Mouse (Mus musculus): ENCODE data around the gene Serp2. TPM values are rescaled to one million over a fixed set of nuclear protein-coding genes. Genes with fewer than 3 reads are reported as not detected.
A peak's percentile ranks its signal among the peaks of the same experiment; 100 is the strongest.

Gene Serp2
- polyA plus RNA-seq, 1 experiment from 2014 or later, result 5.1 TPM

DNA sequence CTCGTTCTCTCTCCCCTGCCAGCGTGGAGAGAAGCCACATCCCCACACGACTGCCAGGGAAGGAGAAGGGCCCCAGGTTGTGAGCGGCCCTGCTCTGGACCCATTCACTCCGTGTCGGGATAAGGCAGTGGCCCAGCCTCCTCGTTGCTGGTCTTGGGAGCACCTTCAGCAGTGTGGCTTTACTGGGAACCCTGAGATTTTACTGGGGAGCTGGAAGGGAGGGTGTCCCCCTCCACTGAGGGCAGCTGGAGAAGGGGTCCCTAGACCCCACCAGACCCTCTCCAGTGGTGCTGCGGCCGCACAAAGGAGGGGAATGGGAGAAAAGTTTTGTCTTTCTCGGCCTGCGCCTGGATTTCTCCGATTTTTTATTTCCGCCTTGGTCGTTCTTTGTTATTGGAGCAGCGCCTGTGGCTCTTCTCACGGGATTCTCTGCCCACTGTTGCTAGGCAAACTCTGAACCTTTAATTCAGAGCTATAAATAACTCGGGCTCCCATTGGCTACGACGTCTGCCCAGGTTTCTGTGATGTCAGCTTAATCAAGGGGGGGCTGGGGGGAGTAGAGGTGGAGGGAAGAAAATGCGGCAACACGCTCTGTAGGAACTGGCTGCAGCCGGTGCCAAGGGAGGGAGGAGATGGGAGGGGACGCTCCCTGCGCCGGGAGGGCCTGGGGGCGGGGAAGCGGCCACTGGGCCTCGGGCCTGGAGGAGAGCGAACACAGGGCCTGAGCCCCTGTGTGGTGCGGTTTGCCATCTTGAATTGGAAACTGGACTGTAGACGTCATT lies 51.1 kb downstream of the Serp2 start:
- Histone ChIP-seq H3K9ac (replicated peaks; ENCODE audit: low read depth) (peak overlapping the region; percentile 99), H3K36me3 (ENCODE audit: insufficient read depth, low read length) (0 out of 2 replicates have a peak, but pooled peaks cover 4% of the 10 kb centered on the region), H3K4me2 (replicated peaks; ENCODE audit: low read depth, low read length) (peak overlapping the region; percentile 76), H3K4me3 (ENCODE audit: low read depth, low read length) (peak overlapping the region; percentile 79), H3K9me3 (ENCODE audit: low read length) (no peaks in the 10 kb centered on the region), H3K4me1 (ENCODE audit: insufficient read depth, low read depth, low read length) (peaks cover 4% of the 10 kb centered on the region; the same call in 1 of the 2 replicates), H3K27me3 (replicated peaks; ENCODE audit: insufficient read depth, low read length) (no peaks in the 10 kb centered on the region), H3K27ac (ENCODE audit: low read length) (peak overlapping the region; percentile 99)
- ATAC-seq (peak; percentile 82), DNase-seq (ENCODE audit: low spot score) (peak; percentile 97)
- TF ChIP-seq EP300 (IDR thresholded peaks at IDR 0.05) (peak; percentile 88), CTCF (IDR thresholded peaks at IDR 0.05) (no peak)
- WGBS, result under 1% methylated on average over 31 of the region's 31 CpGs

DNA sequence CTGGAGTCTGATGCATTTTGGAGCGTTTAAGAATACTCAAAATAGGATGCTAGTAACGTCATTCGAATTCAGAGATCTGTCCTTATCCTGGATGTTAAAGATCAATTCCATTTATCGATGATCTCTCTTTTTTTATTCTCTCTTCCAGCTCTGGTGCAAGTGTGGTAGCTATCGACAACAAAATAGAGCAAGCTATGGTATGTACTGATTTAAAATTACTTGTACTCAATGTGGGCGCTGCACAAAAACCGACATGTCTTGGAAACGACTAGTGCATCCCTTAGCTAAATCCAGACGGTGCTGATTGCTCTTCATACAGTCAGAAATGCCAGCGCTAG lies 51.6 kb downstream of the Serp2 start:
- H3K9me3 ChIP-seq (ENCODE audit: low read length), result no peaks in the 10 kb centered on the region
- TF ChIP-seq CTCF (IDR thresholded peaks at IDR 0.05) (no peak), EP300 (IDR thresholded peaks at IDR 0.05) (no peak; the same call in 1 of the 2 replicates)
- H3K4me1 ChIP-seq (ENCODE audit: insufficient read depth, low read depth, low read length), result peaks cover 4% of the 10 kb centered on the region; the same call in 1 of the 2 replicates
- H3K27me3 ChIP-seq (replicated peaks; ENCODE audit: insufficient read depth, low read length), result no peaks in the 10 kb centered on the region
- peak overlapping the region; percentile 99 for H3K27ac ChIP-seq (ENCODE audit: low read length)
- H3K4me2 ChIP-seq (replicated peaks; ENCODE audit: low read depth, low read length), result peak overlapping the region; percentile 76
- WGBS, result 1% methylated on average over 10 of the region's 10 CpGs
- ATAC-seq (no peak), DNase-seq (ENCODE audit: low spot score) (no peak)
- H3K36me3 ChIP-seq (ENCODE audit: insufficient read depth, low read length), result 0 out of 2 replicates have a peak, but pooled peaks cover 4% of the 10 kb centered on the region
- H3K9ac ChIP-seq (replicated peaks; ENCODE audit: low read depth), result peak overlapping the region; percentile 99
- peak overlapping the region; percentile 79 for H3K4me3 ChIP-seq (ENCODE audit: low read depth, low read length)

DNA sequence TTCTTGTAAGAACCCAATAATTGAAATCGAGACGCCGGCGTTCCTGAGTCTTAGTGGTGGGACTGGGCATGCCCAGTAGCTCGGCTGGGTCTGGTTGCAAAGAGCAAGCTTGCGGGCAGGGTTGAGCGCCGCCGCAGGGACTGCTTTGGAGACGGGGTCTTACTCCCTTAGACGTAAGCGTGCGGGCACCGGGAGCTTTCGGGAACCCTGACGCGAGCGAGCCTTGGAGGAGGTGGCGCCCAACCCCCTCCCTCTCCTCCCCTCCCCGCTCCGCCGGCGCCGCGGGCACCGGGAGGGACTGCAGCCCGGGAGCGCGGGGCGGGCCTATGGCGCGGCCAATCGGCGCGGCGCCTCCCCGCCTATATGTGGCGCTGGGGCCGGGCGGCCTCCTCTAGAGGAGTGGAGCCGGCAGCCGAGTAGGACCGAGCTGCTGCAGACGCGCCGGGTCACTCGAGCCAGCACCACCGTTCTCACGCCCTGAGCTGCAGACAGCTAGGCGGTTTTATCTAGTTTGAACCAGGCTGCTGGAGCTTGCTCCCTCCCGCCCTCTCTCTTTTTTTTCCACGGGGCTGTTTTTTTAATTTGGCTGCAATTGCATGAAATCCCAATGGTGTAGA lies 52.5 kb downstream of the Serp2 start:
- Histone ChIP-seq H3K4me1 (ENCODE audit: insufficient read depth, low read depth, low read length) (peaks cover 4% of the 10 kb centered on the region; the same call in 1 of the 2 replicates), H3K27me3 (replicated peaks; ENCODE audit: insufficient read depth, low read length) (no peaks in the 10 kb centered on the region), H3K9ac (replicated peaks; ENCODE audit: low read depth) (peak overlapping the region; percentile 99), H3K4me3 (ENCODE audit: low read depth, low read length) (peak overlapping the region; percentile 79), H3K9me3 (ENCODE audit: low read length) (no peaks in the 10 kb centered on the region), H3K27ac (ENCODE audit: low read length) (peak overlapping the region; percentile 99), H3K36me3 (ENCODE audit: insufficient read depth, low read length) (0 out of 2 replicates have a peak, but pooled peaks cover 4% of the 10 kb centered on the region), H3K4me2 (replicated peaks; ENCODE audit: low read depth, low read length) (peak overlapping the region; percentile 76)
- DNase-seq (ENCODE audit: low spot score) (peak; percentile 98), ATAC-seq (peak; percentile 94)
- peak; percentile 19 for TF ChIP-seq CTCF (IDR thresholded peaks at IDR 0.05)
- TF ChIP-seq EP300 (IDR thresholded peaks at IDR 0.05), result no peak
- WGBS, result under 1% methylated on average over 48 of the region's 52 CpGs

DNA sequence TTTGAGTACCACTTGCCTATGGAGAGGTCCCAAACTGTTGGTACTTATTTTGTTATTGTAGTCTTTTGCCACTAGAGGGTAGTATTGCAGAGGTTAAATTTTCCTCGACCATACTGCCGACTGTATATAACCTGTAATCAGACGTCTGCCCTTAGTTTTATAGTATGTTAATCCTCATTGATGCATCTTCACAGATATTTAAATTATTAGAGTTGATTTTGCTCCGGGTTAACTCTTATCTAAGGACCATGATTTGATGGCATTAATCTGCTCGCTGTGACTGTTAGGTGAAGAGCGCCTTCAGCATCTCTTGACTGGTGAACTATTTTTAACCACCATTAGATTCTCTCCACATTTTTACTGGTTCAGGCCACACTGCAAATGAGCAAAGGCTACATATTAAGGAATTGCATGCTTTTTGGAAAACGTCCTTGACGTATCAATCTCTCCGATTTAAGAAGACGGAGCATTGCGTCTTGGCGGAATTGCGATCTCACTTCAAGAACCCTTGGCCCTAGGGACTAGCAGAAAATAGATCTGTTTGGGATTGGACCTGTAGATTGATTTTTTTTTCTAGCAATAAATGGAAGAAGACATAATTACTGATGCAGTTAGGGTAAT lies 53.3 kb downstream of the Serp2 start:
- Histone ChIP-seq H3K36me3 (ENCODE audit: insufficient read depth, low read length) (0 out of 2 replicates have a peak, but pooled peaks cover 4% of the 10 kb centered on the region), H3K9ac (replicated peaks; ENCODE audit: low read depth) (peak overlapping the region; percentile 50), H3K4me3 (ENCODE audit: low read depth, low read length) (peak overlapping the region; percentile 79), H3K27ac (ENCODE audit: low read length) (peak overlapping the region; percentile 99; the same call in 1 of the 2 replicates), H3K27me3 (replicated peaks; ENCODE audit: insufficient read depth, low read length) (no peaks in the 10 kb centered on the region), H3K4me1 (ENCODE audit: insufficient read depth, low read depth, low read length) (peaks cover 4% of the 10 kb centered on the region; the same call in 1 of the 2 replicates), H3K4me2 (replicated peaks; ENCODE audit: low read depth, low read length) (peak overlapping the region; percentile 76), H3K9me3 (ENCODE audit: low read length) (no peaks in the 10 kb centered on the region)
- 7% methylated on average over 13 of the region's 13 CpGs for WGBS
- DNase-seq (ENCODE audit: low spot score) (peak; percentile 90), ATAC-seq (no peak)
- TF ChIP-seq CTCF (IDR thresholded peaks at IDR 0.05), result peak; percentile 75
- TF ChIP-seq EP300 (IDR thresholded peaks at IDR 0.05), result no peak

DNA sequence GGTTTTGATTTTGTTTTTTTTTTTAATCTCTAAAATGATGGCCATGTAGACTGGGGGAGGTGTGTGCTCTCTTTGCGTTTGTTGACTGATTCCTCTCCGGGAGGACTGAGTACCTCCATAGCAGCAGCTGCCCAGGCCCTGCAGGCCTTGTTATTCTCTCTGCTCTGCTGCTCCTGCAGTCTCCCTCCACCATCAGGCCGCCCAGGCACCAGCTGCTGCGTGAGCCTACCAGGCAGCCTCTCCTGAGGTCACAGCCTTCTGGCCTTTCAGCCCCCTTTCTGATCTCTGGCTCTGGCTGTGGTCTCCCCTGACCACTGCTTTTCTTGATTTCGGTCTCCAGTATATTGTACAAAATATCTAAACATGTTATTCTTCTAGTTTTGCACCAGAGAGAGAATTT lies 56.7 kb downstream of the Serp2 start:
- H3K9ac ChIP-seq (replicated peaks; ENCODE audit: low read depth), result no peak overlapping the region

DNA sequence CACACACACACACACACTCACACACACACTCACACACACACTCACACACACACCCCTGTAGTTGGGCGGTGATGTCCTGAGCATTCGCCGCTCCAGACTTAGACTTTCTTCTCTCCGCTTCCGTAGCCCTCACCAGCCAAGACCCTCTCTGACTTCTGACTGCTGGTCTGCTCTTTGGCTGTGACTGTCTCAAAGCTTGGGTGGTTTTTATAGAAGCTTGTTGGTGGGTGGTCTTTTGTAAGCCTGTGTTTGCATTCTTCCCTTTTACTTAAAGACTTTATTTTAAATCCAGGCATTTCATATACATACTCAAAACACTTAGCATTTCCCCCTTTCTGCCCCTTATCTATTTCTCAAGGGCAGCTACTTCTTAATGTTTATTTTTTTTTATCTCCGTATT lies 57.2 kb downstream of the Serp2 start:
- Histone ChIP-seq H3K27me3 (replicated peaks; ENCODE audit: insufficient read depth, low read length) (no peaks in the 10 kb centered on the region), H3K27ac (ENCODE audit: low read length) (no peak overlapping the region), H3K9ac (replicated peaks; ENCODE audit: low read depth) (no peak overlapping the region), H3K4me3 (ENCODE audit: low read depth, low read length) (no peak overlapping the region), H3K9me3 (ENCODE audit: low read length) (no peaks in the 10 kb centered on the region), H3K4me1 (ENCODE audit: insufficient read depth, low read depth, low read length) (peaks cover 4% of the 10 kb centered on the region; the same call in 1 of the 2 replicates), H3K36me3 (ENCODE audit: insufficient read depth, low read length) (no peaks in the 10 kb centered on the region), H3K4me2 (replicated peaks; ENCODE audit: low read depth, low read length) (no peak overlapping the region)
- DNase-seq (ENCODE audit: low spot score), result no peak
- ATAC-seq, result no peak
- TF ChIP-seq EP300 (IDR thresholded peaks at IDR 0.05) (no peak), CTCF (IDR thresholded peaks at IDR 0.05) (no peak)
- 63% methylated on average over 6 of the region's 6 CpGs for WGBS

More for the DNA sequence above, 56.7 kb downstream of the Serp2 start:
- WGBS, result 27% methylated on average over 5 of the region's 5 CpGs
- ATAC-seq, result no peak
- Histone ChIP-seq H3K27ac (ENCODE audit: low read length) (no peak overlapping the region), H3K4me1 (ENCODE audit: insufficient read depth, low read depth, low read length) (peaks cover 4% of the 10 kb centered on the region; the same call in 1 of the 2 replicates), H3K36me3 (ENCODE audit: insufficient read depth, low read length) (no peaks in the 10 kb centered on the region), H3K4me3 (ENCODE audit: low read depth, low read length) (no peak overlapping the region), H3K4me2 (replicated peaks; ENCODE audit: low read depth, low read length) (no peak overlapping the region), H3K27me3 (replicated peaks; ENCODE audit: insufficient read depth, low read length) (no peaks in the 10 kb centered on the region), H3K9me3 (ENCODE audit: low read length) (no peaks in the 10 kb centered on the region)
- no peak for DNase-seq (ENCODE audit: low spot score)
- TF ChIP-seq CTCF (IDR thresholded peaks at IDR 0.05), result no peak
- TF ChIP-seq EP300 (IDR thresholded peaks at IDR 0.05), result no peak
